Mouse (Mus musculus) spleen, postnatal 4 days (tissue): Measurements from ENCODE around the gene Ripor1.
A peak's percentile ranks its signal among the peaks of the same experiment; 100 is the strongest.

Experiments used
- DNase-seq, 2 experiments: peaks; one replicate each; pipeline ENCODE4 v3.0.0; 2022; ENCODE audit warnings: low spot score in 2 of 2

Gene Ripor1

DNA sequence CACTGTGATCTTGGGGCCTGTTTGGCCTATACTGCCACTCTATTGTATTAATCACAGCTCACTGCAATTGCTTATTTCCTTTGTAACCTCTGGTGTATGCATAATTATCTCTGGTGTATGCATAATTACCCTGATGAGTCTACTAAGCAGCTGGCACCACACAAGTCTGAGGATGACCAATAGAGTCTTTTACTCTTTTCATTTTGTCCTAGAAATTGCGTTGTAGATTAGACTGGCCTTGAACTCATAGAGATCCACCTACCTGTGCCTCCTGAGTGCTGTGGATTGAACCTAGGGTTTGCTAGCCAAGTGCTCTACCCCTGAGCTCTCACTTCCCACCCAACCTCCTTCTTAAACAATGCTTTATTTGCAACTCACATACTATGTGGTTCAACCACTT is 21.0 kb downstream of the Ripor1 start:
- no peak for DNase-seq

DNA sequence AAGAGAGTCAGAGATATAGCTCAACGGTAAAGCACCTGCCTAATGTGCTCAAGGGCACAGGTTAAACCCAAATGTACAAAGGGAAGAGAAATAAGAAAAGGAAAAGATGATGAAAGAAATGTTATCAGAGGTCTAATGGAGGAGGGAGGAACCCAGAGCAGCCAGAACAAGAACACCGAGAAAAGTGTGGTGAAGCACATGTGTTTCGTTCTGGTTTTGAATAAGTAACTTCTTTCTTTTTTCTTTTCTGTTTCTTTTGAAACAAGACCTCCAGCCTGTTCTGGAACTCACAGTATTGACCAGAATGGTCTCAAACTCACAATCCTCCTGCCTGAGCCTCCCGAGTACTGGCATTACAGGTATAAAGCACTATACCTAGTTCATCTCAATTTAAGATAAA is 24.3 kb downstream of the Ripor1 start:
- DNase-seq: no peak

DNA sequence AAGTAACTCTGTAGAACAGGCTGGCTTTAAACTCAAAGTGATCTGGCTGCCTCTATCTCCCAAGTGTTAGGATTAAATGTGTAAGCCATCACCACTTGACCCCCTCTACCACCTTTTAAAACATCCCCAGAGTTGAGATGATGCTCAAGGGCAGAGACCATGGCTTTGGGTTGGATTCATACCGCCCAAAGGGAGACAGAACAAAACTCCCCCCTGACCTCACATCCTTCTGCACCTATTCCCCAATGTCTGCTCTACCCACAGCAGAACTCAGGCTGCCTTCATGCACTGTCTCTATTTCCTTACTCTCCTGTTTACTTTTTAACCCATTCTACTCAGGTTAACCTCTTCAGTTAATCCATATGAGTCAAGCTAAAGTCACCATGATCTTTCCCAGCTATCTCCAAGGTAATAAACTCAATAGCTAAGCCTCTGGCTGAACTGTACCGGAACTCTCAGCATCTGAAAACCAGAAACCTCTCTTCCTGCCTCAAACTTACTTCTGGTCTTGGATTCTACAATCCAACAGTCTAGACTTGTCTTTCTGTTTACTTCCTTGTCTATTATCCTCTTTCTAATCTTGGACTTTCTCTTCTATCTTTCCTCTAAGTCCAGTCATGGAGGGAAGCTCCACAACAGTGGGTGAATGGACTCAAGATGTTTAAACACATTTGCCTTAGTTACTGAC is 29.9 kb downstream of the Ripor1 start:
- no peak for DNase-seq

DNA sequence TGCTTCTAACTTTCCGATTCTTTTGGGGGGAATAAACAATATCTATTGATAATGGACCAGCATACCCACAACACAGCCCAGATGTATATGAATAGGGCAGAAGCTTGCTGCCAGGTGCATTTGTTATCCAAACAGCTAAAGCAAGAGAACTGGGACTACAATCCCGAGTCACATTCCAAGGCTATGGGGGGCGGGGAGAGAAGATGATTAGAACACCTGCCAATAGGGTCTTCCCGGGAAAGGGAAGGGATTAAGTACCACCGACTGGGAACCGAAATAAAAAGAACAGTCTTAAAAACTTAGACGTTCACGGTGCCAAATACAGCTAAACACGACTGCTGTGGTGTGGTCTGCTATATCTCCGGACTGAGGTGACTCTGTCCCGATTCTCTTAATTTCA is 30.4 kb downstream of the Ripor1 start:
- DNase-seq: no peak

DNA sequence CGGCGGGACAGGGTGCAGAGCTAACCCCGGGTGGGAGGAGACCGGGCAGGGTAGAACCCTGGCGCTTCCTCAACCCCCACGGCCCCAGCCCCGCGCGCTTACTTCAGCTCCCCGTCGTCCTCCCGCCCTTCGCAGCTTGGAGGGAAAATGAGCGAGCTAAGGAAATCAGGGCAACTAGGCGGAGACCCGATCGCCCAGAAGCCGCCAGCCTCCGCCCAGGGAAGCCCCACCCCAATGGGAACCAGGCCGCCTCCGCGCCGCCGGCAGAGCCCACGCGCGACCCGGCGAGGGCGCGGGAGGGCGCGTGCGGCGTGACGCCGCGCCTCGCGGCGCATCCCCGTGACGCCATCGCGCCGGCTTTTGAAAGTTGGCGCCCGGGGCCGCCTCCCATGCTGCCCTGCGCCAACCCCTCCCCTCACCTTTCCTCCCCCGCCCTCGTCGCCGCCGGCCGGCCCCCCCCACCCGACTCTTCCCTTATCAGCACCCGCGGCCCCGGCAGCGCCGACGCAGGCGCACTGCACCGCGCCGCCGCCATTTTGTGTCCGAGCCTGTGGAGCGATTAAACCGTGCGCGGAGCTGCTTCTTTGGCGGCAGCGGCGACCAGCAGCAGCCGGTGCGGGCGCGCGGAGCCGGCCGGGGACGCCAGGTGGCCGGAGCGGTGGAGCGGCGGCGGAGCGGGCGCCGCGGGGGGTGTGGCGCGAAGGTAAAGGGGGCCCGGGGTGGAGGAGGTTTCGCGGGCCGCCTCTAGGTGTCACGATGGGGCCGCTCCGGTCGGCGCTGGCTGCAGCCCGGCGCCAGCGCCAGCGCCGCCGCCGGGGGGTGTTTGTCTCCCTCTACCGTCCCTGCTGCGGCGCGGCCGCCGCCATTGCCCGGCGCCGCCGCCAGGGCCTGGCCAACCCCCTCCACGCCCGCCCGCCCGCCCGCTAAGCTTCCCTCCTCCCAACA is 31.2 kb downstream of the Ripor1 start, which contains the start of gene Ctcf:
Gene Ctcf, plus strand, starts transcription at position 551 of the 945 bp plus-strand sequence.
- peak; percentile 92 to 96 for DNase-seq

DNA sequence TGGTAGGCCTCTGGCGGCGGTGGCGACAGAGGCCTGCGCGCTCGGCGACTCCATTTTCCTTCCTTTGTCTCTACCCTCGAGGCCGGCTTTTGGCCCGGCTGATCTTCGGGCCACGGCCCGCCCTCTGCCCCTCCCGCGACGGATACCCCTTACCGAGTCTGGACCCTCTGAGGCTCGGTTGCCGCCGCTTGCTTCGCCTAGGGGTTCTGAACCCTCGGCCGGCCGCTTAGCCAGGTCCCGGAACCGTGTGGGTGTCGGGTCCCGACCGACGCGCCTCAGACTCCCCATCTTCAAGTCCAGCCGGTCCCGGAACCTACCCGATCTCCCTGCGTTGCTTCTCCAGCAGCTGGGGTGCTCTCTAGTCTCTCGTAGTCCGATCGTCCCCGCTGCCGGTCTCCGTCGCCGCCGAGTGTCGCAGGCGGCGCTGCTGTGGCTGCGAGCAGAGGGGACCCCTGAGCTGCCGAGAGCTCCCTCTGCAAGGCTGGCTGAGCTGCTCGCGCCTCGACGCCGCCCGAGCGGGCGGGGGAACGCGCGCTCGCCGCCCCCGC is 32.0 kb downstream of the Ripor1 start, which contains the start of gene Agrp:
Gene Agrp, minus strand, starts transcription at position 431 of the 548 bp plus-strand sequence.
- DNase-seq: no peak

DNA sequence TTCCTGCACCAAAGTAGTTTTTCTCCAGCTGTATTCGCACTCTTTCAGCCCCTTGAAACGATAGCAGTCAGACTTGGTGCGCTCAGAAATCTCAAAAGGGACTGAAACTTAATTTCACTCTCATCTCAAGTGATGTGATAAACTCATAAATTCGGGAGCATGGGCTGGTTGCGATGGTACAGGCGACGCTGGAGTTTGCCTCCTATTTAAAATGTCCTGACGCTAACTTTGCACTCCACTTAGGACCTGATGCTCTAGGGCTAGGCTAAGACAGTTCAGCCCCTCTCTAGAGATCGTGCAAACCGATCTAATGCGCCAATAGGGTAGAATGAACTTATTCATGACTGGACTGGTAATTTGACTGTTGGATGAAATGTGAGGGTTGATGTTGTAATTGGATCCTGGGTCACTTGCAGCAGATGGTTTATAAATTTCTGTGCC is 32.6 kb downstream of the Ripor1 start:
- peak; percentile 27 to 70 for DNase-seq

DNA sequence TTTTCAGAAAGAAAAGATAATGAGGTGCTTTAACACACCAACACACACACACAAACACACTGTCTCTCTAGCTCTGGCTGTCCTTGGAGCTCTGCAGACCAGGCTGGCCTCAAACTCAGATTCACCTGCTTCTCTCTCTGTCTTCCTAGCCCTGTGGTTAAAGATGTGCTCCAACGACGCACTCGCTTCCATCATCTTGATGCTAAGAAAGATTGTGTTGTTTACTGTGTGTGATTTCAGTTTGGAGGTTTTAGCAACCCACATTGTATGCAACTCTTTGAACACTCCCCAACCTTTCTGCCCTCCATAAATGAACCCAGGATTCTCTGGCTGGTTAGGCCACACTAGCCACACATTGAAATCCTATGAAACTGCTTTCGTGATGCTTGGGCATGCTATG is 33.5 kb downstream of the Ripor1 start:
- no peak for DNase-seq

DNA sequence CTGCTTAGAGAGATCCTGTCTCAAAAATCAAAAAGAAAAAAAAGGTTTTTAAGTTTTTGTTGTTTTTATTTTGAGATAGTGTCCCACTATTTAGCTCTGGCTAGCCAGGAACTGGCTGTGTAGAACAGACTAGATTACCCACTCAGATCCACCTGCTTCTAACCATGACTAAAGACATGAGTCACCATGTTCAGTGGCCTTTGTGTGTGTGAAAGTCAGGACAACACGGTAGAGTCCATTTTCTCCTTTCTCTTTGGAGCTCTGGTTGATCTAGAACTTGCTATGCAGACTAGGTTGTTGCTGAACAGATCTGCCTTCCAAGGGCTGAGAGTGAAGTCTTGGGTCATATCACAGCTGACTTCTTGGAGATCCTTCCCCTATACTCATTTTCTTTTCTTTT is 34.8 kb downstream of the Ripor1 start:
- no peak for DNase-seq

DNA sequence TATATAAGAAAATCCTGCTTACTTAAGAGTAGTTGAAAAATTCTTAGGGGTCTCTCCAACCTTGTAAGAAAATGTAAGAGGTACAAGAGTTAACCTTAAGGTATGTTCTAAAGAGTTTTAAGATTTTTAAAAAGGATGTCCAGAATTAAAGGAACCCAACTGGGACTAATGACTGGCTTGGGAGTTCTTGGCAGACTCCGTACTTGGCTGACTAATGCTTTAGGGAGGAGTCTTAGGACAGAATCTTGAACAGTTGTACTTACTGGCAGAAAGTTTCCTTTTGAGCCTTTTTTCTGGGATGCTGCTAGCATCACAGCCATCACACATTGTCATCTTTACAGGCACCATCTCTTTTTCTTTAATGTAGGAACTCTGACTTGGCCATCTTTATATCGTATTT is 35.5 kb downstream of the Ripor1 start:
- DNase-seq: no peak

DNA sequence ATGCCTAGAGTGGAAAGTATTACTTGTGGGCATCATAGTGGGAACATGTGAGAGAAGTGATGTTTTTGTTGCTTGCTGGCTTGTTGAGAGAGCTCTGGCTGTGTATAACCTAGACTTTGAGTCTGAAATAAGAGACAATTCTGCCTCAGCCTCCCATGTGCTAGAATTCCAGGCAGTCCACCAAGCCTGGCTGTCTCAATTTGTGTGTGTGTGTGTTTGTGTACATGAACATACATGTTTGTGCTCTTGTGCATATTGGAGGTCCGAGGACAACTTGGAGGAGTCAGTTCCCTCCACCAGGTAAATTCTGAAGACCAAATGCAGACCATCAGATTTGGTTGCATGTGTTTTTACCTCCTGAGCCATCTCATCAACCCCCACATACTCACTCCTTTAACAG is 40.1 kb downstream of the Ripor1 start:
- no peak for DNase-seq

DNA sequence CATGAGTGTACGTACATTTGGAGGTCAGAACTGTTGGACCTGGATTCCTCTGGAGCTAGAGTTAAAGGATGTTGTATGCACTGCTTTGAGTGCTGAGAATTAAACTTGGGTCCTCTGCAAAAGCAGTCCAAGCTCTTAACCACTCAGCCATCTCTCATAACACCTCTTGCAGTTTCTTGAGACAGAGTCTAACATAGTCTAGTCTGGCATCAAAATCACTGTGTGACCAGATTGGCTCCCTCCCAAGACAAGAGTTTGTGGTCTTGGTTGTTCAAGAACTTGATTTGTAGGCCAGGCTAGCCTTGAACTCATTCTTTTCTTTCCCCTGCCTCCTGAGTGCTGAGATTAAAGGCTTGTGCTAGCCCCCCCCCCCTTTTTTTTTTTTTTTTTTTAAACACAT is 43.9 kb downstream of the Ripor1 start:
- DNase-seq: no peak

DNA sequence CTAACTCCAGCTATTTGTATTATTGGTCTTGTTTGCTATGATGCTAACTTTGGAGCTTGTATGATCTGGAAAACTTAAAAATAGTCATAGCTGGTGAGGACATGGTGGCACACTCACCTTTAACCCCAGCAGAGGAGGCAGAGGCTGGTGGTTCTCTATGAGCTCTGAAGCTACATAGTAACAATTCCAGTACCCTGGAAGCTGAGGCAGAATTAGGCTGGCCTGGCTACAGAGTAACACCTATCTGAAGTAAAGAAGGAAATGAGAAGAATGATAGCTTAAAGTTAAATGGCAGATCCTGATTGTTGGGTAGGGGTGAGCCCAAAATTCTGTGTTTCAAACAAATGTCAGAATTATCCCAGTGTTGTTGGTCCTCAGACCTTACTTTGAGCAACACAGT is 52.6 kb downstream of the Ripor1 start:
- no peak for DNase-seq

DNA sequence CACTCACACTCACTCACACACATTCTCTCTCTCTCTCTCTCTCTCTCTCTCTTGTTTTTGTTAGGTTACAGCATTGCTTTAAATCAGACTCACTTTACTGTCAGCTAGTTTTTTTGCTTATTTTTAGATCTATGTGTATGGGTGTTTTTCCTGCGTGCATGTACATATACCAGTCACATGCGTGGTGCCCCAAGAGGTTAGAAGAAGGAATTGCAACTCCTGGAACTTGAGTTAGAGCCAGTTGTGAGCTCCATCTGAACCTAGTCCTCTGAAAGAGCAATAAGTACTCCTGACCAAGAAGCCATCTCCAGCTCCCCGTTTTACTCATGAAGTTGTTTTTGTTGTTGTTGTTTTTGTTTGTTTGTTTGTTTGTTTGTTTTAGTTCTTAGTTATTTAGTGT is 56.1 kb downstream of the Ripor1 start:
- DNase-seq: no peak
